Mouse (Mus musculus) brain, adult 2 months (tissue): ENCODE measurements around the gene Ccdc163.

Experiments used
- DNase-seq: peaks from one replicate; pipeline ENCODE4 v3.0.0; 2011; ENCODE audit warnings: low read depth, low spot score

Gene Ccdc163

GRCm38 (mm10) chr4:116703804-116704203, 4.5 kb upstream of the Ccdc163 start:
- peak; percentile 69 for DNase-seq

- DNase-seq, result peak; percentile 86
Observed at GRCm38 (mm10) chr4:116707666-116708065, 643 bp upstream of the Ccdc163 start.

GRCm38 (mm10) chr4:116708791-116709390, 582 bp downstream of the Ccdc163 start:
- no peak for DNase-seq

GRCm38 (mm10) chr4:116710154-116710553, 1.8 kb downstream of the Ccdc163 start:
- no peak for DNase-seq

- DNase-seq, result peak; percentile 55
Observed at GRCm38 (mm10) chr4:116712536-116712935, 4.2 kb downstream of the Ccdc163 start.

- peak; percentile 92 for DNase-seq
Observed at GRCm38 (mm10) chr4:116719396-116719795, 11.1 kb downstream of the Ccdc163 start.

- DNase-seq, result peak; percentile 99
Observed at GRCm38 (mm10) chr4:116720343-116721097, 12.2 kb downstream of the Ccdc163 start, which contains the start of gene Tesk2. Gene Tesk2, plus strand, starts transcription at chr4:116720948.

- DNase-seq, result no peak
Observed at GRCm38 (mm10) chr4:116721098-116721628, 12.9 kb downstream of the Ccdc163 start.

- peak; percentile 17 for DNase-seq
Observed at GRCm38 (mm10) chr4:116722230-116722629, 13.9 kb downstream of the Ccdc163 start.

- no peak for DNase-seq
Observed at GRCm38 (mm10) chr4:116725444-116725843, 17.1 kb downstream of the Ccdc163 start.

- no peak for DNase-seq
Observed at GRCm38 (mm10) chr4:116727401-116727800, 19.1 kb downstream of the Ccdc163 start.

- no peak for DNase-seq
Observed at GRCm38 (mm10) chr4:116729532-116729931, 21.2 kb downstream of the Ccdc163 start.

GRCm38 (mm10) chr4:116731077-116731476, 22.8 kb downstream of the Ccdc163 start:
- DNase-seq, result no peak

GRCm38 (mm10) chr4:116732355-116732754, 24.0 kb downstream of the Ccdc163 start:
- no peak for DNase-seq

- DNase-seq, result no peak
Observed at GRCm38 (mm10) chr4:116734996-116735395, 26.7 kb downstream of the Ccdc163 start.

- peak; percentile 38 for DNase-seq
Observed at GRCm38 (mm10) chr4:116738972-116739751, 30.9 kb downstream of the Ccdc163 start.

- DNase-seq, result peak; percentile 24
Observed at GRCm38 (mm10) chr4:116749750-116750149, 41.4 kb downstream of the Ccdc163 start.

- DNase-seq, result no peak
Observed at GRCm38 (mm10) chr4:116761914-116762313, 53.6 kb downstream of the Ccdc163 start.

- no peak for DNase-seq
Observed at GRCm38 (mm10) chr4:116764001-116764400, 55.7 kb downstream of the Ccdc163 start.

- no peak for DNase-seq
Observed at GRCm38 (mm10) chr4:116768510-116768909, 60.2 kb downstream of the Ccdc163 start.

- no peak for DNase-seq
Observed at GRCm38 (mm10) chr4:116769060-116769459, 60.8 kb downstream of the Ccdc163 start.

GRCm38 (mm10) chr4:116776391-116776790, 68.1 kb downstream of the Ccdc163 start:
- DNase-seq, result no peak
